Mouse (Mus musculus): ENCODE results near the gene Rngtt.

- TF ChIP-seq CTCF (IDR thresholded peaks at IDR 0.05; ENCODE audit: insufficient read depth, low read depth, low read length) (no peak), POLR2A (IDR thresholded peaks at IDR 0.05; ENCODE audit: insufficient read depth, low read depth, low read length) (no peak)
Observed at GRCm38 (mm10) chr4:33261311-33261753, 48.8 kb upstream of the Rngtt start.

Measured in olfactory bulb, adult 2 months (tissue).